Mouse (Mus musculus): ENCODE measurements at regions not wholly inside any gene's neighbourhood (a gene's known extent, or its start where the extent isn't known, plus 50 kb on each side); places are given as distances from the start of the nearest gene placed in this dataset.

DNA sequence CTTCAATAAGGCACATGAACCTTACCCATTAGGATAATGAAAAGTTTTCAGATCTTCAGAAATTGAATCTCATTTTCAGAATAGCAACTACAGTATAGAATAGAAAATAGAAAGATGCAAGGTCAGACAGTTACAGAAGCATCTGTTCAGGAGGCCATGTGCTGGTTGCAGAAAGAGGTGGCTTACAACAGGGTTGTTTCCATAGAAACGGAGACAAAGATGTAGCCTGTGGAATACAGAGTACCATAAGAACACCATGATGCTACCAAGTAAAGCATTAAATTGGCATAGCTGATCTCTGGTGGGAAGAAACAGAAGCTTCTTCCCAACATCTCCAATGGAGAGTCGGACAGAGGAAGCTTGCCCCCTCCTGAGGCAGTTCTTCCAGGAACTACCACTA, 185.6 kb downstream of the Sh2d4b start:
- TF ChIP-seq POLR2A (IDR thresholded peaks at IDR 0.05; ENCODE audit: borderline replicate concordance, extremely low read depth, insufficient read depth, insufficient read length, poor library complexity, severe bottlenecking) (no peak), CTCF (IDR thresholded peaks at IDR 0.05; ENCODE audit: borderline replicate concordance, extremely low read depth, insufficient read depth, insufficient read length) (no peak)

Measured in brain, embryonic 14.5 days (tissue).